Mouse (Mus musculus): ENCODE data around the gene AI413582. TPM values are rescaled to one million over a fixed set of nuclear protein-coding genes. Genes with fewer than 3 reads are reported as not detected.

AI413582 gene
- total RNA-seq, 2 experiments from 2014 or later: 17.4 to 19.1 TPM

DNA sequence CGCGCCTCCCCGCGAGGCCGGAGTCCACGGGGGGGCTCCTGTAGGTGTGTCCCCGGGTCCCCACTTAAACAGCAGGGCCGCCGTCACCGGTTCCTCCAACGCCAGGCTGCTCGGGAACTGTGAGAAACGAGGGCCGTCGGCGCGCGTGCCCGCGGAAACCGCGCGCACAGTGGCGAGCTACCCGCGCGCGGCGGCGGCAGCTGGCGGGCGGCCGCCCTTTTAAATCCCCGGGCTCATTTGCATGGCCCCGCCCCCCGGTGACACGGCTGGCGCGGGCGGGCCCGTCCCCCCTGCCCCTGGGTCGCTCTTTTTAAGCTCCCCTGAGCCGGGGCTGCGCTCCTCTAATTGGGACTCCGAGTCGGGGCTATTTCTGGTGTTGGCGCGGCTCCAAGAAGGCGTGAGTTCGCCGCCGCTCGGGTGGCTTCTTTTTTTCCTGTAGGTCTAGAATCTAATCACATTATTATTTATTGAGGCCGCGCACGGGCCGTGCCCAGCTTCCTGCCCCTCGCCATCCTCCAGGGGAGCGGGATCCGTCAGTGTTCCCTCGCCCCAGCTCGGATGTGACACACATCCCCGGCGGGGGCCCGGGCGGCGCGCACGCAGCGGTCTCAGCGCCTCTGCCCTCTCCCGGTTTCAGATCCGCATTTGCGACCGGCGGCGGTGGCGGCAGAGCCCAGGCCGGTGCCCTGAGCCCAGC, 9.1 kb downstream of the AI413582 start, which contains the start of gene Hmga1:
Gene Hmga1 (plus strand): TSS at position 183 of the 697 bp plus-strand sequence.
- peak; percentile 74 to 85 for DNase-seq (ENCODE audit: low spot score in 2 of 2)

DNA sequence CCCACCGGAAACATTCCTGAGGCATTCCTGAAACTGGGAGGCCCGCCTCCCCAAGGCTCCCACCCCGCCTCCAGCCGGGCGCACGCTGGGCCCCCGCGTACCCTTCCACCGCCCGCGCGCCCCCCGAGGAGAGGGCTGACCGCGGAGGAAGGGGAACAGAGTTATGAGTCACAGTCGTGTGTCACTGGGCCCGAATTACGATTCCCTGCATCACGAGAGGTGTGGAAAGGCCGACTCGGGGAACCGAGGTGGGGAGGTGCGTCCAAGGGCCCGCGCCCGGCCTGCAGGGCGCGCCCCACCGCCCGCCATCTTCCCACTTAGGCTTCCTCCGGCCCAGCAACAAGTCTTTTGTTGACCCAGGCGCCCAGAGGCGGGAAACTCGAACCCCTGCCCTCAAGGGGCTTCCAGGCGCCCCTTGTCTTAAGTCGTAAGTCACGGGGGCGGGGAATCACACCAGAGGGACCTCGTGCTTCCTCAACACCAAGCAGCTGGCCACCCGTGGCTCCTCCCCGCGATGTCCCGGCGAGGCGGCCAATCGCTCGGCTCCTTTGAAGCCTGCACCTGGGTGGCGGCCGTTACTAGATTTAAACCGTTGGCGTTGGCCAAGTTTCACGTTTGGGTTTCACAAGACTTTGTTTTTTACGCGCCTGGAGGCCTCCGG, 9.9 kb downstream of the AI413582 start:
- DNase-seq (ENCODE audit: low spot score in 2 of 2): peak in 1 of 2 experiments; percentile 53

DNA sequence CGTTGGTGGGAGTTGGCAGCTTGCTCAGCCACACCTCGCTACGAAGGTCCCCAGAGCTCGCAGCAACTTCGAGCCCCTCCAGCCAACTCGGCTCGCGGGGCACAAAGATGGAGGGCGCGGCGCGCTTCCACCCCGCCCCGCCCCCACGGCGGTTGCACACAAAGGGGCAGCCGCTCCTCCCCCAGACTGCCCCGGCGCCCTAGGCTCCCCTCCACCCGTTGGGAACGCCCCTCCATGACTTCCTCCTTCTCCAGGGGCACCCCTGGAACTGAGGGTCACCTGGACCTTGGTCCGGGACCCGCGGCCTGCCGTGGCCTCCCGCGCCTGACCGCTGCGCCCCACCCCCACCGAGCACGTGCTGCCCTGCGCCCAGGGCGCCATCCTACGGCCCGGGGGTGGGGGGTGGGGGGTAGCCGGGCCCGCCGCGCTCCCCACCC, 10.5 kb downstream of the AI413582 start:
- no peak for DNase-seq (ENCODE audit: low spot score in 2 of 2)

DNA sequence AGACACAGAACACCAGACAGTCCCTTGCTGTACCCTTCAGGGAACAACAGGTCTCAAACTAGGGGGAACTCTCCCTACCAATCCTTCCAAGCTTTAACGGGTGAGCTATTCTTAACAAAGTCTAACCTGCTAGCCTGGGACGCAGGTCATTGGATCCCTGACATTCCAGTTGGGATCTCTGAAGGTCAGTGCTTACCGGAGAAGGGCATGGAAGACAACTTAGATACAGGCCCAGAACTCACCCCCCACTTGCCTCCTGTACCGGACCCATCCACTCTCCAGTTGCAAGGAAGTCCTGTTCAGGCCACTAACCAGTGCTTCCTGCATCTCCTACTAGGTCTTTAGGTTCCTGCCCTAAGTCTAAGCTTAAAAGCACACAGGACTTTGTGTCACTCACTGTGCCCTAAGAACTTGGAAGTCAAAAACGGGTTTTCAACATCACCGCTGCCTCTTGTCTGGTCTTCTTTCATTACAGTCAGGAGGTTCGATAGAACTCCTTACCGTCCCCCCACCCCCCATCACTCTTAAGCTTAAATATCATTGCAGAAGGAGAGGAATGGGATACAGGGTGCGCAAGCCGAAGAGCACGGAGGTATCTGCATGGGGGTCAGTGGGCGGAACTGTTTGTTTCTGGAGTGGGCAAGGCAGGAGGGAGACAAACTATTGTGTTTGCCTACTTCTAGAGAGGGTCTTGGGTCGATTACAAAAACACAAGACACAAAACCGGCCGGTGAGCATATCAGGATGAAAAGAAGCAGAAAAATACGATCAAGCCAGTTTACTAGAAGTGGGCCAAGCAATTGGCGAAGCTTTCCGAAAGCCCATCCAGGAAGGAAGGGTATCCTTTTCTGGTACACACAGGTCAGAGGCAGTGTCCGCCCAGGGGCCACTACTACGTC, 11.2 kb downstream of the AI413582 start:
- no peak for DNase-seq (ENCODE audit: low spot score in 2 of 2)

DNA sequence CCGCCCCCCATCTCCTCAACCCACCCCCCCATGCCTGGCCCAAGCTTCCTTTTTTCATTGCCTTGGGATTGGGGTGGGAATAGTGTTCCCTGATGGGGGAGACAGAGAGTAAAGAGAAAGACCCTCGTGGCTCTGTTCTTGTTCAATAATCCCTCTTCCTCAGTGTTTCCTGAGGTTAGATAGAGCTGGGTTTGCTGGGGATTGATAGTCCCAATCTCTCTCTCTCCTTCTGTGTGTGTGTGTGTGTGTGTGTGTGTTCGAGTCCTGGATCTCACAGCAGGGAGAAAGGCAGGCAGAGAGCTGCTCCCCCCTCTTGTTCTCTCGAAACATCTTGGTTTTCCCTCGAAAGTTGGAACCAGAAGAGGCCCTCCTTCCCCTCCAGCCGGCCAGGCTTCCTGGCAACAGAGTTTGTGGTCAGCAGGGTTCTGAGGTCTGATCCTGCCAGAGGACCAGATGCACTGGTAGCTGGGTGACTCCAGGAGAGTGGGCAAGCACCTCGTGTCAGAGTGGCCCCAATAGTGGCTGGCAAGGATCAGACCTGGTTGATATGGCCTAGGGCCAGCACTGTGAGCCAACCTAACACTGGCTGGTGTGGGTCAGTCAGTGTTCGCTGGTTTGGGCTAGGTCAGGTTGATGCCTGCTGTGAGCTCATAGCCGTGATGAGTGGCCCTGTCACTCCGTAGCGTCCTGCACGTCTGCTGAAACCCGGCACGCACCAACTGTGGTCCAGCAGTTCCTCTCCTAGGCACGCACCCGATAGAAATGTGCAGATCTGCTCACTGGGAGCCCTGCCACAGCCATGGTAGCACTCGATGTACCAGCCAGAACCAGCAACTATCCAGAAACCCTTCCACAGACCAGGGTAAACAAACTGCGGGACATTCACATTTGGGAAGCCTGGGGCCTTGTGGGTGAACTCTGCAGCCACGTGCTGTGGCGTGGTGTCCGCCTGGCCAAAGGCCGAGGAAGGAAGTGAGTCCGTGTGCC, 13.0 kb downstream of the AI413582 start:
- DNase-seq (ENCODE audit: low spot score in 2 of 2): no peak

DNA sequence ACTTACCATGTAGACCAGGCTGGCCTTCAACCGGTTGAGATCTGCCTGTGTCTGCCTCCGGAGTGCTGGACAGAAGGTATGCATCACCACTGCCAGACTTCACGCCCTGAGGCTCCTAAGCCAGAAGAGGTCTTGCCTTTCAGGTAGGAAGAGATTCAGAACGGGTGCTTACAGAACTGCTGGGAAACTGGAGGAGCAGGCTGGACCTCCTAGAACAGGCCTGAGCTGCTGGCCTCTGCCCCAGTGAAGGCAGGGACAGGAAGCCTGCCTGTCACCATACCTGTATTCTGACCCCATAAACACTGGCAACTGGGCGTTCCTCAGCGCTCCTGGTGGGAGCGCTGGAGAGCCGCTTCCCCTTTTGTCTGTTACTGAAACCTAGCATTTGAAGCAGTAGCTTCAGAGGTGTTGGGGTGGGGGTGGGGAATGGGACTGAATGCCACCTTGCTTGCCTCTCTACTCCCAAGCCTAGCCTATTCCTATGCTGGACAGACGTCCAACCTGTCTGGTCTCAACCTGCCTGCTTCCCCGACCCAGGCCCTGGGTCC, 14.1 kb downstream of the AI413582 start:
- no peak for DNase-seq (ENCODE audit: low spot score in 2 of 2)

DNA sequence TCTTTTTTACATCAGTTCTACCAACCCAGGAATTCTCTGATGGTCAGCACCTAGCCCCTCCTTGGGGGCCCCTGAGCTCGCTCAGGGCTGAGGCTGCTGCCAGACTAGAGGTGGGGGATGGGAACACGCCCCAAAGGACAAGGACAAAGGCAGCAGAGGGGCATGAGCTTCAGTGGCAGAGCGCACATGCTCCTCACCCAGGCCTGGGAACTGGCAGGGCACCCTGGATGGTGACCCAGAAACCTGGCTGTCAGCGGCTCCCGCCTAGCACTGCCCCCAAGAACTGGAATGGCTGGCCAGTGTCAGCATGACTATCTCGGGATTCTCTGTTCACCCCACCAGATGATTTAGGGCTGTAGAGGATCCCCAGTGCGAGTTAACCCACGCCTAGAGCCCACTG, 16.3 kb downstream of the AI413582 start:
- DNase-seq (ENCODE audit: low spot score in 2 of 2): no peak

DNA sequence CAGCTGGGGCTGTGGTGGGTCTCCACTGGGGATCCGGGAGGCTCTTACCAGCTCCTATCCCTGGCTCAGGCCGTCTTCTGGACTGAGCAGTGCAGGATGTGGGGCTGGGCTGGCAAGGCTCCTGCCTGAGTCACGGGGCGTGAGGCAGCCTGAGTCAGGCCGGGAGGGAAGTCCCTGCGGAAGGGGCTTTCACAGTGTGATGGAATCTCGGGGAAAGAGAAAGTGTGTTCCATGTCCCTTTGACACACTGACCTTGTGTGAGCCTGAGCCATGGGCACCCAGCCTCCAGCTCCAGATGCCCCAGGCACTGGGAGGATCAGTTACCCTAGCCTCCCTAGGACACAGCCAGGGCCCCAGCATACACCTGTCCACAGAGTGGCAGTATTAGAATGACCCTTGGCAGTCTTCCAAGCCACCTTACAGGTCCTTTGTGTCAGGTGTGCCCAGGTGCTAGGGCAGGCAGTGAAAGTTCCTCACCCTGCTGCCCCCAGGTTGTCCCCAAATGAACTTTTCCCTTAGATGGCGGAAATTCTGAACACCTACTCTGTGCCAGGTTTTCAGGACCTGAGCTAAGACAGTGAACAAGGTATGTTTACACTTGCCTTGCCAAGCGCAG, 18.2 kb downstream of the AI413582 start:
- no peak for DNase-seq (ENCODE audit: low spot score in 2 of 2)

DNA sequence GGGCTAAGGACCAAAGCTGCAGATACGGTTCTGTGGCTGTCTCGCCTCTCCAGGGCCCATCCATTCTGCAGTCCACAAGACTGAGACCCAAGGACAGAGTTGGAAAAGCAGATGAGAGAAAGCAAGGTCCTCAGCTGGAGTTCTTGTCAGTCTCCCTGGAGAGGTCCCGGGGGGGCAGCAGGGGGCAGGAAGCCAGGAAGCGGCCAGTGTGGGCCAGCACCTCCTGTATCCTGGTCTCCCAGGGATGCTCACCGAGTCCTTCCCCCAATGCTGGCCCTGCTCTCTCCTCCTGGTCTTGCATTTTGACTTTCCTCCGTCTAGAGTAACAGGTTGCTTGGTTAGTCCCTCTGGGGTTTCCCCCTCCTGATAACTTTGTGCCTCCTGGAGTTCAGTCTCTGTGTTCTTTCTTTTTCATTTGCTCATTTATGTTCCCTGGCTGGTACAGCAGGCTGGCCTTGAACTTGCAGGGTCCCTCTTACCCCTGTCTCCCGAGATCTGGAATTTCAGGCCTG, 18.9 kb downstream of the AI413582 start:
- DNase-seq (ENCODE audit: low spot score in 2 of 2): no peak

DNA sequence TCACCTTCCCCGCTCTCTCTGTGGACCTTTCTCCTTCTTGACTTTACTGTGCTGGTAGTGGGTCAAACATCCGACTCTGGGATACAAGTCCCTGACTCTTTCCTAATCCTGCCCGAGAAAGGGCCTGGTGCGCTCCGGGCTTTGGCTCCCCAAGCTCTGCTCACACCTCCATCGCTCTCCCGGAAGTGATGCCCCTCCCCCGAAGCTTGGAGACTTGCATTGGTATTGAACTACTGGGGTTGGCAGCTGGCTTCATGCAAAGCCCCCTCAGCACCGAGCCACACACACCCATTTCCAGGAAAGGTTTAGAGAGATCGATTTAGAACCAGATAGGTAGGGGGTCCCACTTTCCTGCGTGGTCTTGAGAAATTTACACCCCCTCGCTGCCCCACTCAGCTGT, 19.6 kb downstream of the AI413582 start:
- no peak for DNase-seq (ENCODE audit: low spot score in 2 of 2)

DNA sequence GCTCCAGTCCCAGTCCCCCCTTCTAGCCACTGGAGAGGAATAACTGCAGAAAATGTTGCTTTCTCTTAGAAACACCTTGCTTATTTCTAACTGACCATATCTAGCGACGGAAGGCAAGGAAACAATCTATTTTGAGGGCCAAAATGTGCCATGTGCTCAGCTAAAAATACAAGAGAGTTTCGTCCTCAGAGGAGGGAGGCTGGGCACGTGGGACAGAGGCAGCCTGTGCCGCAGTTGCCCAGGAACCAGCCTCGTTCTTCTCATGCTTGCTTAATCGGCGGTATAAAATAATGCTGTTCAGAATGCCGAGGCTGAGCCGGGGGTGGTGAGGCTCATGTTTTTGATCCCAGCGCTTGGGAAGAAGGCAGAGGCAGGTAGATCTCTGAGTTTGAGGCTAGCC, 21.0 kb downstream of the AI413582 start:
- DNase-seq (ENCODE audit: low spot score in 2 of 2): no peak

DNA sequence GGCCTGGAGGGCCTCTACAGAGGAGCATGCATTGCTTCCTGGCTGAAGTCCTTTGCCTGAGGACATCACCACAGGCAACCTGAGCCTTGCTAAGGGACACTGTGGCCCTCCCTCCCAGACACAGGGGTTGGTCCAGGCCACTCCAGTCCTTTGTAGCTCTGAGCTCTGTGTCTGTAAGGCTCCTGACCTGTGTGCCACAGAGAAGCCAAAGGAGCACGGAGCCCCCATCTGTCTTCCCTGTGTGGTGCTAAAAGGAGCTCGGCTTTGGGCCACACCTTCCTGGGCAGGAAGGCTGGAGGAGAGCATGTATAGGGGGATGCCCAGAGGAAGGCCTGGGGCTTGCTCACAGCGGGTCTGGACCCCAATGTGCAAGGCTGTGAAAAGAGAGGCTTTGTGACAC, 23.6 kb downstream of the AI413582 start:
- DNase-seq (ENCODE audit: low spot score in 2 of 2): no peak

DNA sequence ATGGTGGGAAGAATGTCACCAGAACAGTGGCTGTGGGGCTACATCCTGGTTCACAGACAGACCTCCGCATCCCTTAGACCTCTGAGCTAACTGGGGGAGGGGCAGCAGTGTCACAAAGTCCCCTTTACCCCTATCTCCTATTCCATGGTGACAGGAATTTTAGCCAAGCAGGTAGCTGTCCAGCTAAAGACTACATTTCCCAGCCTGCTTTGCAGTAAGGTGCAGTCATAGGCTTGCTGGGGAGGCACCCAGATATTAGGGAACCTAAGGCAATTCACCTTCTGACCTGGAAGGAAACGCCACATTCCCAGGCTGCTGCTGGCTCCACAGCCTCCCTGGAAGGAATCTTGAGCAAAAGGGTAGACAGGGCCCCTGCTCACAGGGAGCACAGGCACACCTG, 24.3 kb downstream of the AI413582 start:
- no peak for DNase-seq (ENCODE audit: low spot score in 2 of 2)

DNA sequence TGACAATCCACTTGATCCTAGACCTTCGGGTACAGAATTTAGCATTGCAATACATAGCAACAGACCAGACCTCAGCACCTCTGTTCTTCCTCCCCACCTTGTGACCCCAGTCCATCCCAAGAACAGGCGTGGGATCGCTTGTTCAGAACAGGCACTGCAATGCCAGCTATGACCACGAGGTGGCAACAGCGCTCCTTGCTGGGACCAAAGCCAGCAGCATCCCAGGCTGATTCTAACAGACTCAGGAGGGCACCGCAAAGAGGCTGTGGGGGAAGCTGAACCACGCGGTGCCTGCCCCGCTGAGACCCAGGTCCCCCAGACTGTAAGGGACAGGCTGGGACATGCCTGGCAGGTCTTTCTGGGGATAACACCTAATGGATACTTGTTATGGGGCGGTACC, 30.8 kb downstream of the AI413582 start:
- peak; percentile 79 to 83 for DNase-seq (ENCODE audit: low spot score in 2 of 2)

DNA sequence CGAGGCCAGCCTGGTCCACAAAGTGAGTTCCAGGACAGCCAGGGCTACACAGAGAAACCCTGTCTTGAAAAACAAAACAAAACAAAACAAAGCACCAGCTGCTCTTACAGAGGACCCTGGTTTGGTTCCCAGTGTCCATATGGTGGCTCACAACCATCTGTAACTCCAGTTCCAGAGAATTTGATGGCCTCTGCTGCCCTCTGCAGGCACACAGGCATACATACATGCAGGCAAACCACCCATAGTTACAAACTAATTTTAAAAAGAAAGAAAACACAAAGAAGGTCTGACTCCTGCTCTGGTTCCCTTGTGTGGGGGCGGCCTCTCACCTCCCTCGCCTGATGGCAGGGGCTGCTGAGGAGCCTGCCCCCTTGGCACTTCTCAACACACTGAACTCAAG, 32.2 kb downstream of the AI413582 start:
- DNase-seq (ENCODE audit: low spot score in 2 of 2): no peak

DNA sequence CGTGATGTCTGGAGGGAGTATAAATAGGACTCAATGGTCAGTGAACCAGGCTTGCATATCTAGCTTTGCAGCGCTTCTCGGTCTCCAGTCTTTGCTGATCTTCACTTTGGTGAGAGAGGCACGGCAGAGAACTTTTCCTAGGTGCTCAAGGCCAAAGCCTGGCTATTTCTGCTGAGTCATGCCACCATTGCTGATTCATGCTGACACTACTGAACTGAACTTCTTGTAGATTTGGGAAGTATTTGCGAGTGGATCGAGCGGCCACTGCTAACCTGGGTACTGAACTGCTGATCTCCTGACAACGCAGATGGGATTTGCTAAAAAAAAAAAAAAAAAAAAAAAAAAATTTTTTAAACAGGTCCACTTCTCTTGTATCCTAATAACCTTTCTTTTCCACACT, 33.5 kb downstream of the AI413582 start:
- DNase-seq (ENCODE audit: low spot score in 2 of 2): no peak

DNA sequence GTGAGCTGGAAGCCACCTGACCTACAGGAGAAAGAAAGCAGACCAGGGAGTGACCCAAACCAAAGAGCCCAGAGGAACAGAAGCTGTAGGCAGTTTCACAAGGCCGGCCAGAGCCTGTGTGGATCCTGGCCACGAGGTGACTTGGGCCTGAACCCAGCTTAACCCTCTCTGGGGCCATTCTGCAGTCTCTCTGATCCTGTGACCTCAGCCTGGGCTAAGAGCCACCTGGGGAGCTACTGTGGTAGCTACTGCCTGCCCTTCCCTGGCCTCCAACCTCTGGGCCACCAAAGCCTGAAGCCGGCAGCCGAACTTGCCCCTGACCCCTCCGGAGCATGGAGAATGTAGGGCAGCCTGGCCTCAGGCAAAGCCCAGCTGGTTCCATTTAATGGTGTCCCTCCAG, 36.8 kb downstream of the AI413582 start:
- DNase-seq (ENCODE audit: low spot score in 2 of 2): no peak

DNA sequence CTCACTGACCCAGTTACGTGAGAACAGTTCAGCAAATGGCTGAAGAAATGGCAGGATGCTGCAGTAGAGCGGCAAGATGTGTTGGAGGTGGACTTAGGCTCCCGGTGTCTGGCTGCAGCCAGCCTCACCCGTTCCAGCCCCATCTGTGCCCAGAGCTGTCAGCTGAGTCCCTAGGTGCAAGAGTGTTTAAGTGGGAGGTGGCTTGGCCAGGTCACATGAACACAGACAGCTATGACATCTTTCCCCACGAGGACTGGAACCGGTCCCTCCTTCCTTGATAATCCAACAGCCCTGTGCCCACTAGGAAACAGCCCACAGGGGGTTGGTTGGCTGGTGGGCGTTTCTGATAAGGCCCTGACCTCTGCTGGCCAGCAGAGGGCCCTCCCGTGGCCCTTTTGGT, 37.5 kb downstream of the AI413582 start:
- no peak for DNase-seq (ENCODE audit: low spot score in 2 of 2)

DNA sequence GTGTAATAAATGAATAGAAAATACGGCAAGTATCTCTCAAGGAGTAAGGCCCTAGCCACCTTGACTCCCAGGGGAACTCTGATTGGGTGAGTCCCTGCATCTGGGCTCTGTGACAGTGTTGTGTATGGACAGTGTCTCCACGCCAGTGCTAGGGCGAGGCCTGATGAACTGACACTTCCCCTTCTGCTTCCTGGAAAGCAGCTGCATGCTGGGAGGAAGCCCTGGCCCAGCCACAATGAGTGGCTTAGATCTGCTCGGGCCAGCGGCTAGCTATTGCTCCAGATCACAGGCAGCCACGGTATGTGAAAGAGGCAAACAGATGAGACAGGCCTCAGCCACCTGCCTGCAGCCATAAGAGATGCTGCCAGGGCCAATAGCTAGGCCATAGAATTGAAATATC, 38.4 kb downstream of the AI413582 start:
- DNase-seq (ENCODE audit: low spot score in 2 of 2): no peak

DNA sequence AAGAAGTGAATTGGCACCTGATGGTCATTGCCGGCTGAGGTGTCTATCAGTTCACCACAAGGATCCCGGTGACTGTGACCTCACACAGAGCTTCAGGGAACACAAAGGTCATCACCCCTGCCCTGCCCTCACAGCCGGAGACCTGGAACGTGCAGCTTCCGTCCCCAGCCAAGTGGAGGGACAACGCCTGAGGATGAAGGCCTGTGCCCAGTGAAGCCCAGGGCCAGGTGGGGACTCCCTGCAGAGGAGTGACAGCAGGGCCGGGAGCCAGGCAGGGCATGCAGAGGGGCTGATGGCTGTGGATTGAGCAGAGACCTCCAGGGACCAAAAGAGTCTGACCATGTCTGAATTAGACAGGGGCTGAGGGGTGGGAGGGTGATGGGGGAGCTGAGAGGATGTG, 42.4 kb downstream of the AI413582 start:
- DNase-seq (ENCODE audit: low spot score in 2 of 2): no peak
